Mouse (Mus musculus): ENCODE measurements at regions not wholly inside any gene's neighbourhood (a gene's known extent, or its start where the extent isn't known, plus 50 kb on each side); places are given as distances from the start of the nearest gene placed in this dataset.

DNA sequence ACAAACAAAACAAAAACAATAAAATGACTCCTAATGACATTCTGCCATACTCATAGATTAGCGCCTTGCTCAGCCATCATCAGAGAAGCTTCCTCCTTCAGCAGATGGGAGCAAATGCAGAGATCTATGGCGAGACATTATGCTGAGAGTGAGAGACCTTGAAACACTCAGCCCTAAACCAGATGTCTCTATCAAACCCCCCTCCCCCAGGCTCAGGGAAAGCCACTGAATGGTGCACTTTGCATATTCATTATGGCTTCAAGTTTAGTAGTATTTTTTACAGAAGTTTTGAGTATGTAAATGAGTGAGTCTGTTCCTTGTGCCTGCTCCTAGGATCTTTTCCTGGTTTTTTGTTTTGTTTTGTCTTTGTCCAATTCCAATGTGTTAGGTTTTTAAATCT is 73.9 kb upstream of the Dapk1 start:
- DNase-seq: no peak

DNA sequence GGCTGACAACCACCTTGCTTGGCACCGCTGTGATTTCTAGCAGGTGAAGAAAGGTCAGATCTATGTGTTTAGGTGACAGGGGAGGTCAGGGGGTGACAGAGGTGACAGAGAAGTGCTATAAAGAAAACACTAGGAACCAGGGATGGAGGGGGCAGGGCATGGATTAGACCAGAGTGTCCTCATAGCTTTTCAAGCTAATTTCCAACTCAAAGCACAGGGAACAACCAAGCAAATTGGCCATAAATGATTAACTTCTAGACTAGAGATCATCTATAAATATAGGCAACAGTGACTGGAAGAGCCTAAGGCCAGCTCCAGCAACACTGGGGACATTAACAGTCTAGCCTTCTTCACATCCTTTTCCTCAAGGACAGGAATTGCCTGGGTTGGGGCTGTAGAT is 72.9 kb upstream of the Dapk1 start:
- DNase-seq: peak; percentile 71

DNA sequence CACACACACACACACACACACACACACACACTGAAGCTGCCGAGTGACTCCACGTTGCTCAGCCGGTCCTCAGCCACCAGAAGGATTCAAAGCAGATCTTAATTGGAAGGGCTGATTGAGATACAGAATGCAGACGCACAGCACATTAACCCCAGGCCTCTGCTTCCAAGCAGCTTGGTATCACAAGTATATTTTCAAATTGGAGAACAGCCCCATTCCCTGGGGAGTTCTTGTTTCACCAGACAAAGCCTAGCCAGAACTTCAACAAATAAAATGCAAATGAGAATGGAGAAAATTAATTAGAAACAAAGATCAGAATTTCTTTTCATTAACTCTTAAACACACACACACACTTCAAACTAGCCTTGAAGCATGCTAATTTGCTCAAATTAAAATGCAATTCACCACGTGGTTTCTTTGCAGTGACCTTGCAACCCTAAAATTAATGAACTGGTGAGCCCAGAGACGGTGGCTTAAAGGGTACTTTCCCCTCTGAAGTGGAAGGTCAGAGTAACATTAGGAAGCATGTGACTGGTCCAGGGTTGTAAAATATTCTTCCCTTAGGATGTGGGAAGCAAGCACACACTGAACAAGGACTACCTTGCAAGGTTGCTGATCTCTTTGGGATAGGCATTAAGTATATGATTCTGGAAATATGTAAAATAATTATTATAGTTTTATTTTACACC is 72.2 kb upstream of the Dapk1 start:
- peak; percentile 36 for DNase-seq

DNA sequence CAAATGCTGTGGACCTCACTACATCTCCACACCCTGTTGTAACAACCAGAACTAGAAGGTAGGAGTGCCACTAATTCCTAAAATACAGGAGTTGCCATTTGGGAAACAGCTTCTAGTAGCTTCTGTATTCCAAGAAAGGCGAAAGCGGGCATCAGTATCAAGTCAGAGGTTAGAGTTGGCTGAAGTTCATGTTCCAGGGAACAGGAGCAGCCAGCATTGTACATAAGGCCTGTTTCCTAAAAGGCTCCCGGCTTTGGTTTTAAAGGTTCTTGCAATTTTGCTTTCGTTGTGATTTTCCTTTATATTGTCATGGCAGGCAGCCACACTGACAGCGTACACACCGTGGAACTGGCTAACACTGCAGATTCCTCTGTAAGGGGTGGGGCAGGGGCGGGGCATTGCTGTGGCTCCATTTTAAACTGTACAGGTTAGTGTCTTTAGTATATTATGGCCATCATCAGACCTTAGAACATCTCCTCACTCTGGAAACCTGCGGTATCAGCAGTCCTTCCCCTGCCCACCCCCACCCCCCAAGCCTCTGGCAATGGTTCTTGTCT is 67.8 kb upstream of the Dapk1 start:
- peak; percentile 27 for DNase-seq

DNA sequence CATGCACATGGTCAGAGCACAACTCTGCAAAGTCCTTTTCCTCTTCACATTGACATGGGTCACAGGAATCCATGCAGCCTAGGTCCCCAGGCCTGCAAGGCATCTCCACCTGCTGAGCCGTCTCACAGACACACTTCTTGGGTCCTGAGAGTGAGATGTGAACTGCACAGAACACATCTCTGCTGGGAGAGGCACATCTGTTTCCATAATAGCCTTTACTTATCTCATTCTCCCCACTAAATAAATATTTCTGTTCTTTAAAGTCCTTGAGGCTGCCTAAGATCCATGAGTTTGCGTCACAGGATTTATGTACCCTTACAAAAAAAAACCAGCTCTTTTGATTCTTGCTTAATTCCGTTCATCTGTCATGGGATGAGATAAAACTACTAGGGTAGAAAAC is 67.2 kb upstream of the Dapk1 start:
- DNase-seq: no peak

DNA sequence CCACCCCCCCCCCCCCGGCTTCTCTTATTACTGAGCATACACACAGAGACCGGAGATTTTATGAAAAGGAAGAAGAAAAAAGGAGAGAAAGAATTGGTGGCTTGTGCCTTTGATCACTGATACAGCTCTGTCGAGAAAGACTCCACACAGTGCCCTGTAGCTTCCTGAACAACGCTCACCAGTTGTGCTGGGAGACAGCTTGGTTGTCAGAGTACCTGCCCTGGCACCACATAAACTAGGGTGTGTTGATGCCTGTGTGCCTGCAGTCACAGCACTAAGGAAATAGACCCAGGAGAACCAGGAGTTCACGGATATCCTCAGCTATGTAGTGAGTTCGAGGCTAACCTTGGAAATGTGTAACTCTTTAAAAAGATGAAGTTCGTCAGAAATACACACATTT is 66.7 kb upstream of the Dapk1 start:
- no peak for DNase-seq

DNA sequence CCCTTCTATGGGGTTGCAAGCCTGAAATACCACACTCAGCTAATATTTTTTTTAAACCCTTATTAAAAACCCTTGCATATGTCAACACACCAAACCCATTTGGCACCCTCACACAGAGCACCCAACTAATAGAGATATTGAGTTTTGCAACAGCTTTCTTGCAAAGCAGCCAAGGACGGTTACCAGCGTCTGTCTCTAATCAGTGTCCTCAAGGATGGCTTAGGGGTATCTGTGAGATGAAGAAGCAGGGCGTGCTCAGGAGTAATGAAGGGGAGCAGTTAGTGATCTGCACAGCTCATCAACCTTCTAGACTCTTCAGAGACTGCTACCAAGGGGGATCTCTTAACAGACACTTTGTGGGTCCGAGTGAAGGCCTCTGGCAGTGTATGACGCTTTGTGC is 65.0 kb upstream of the Dapk1 start:
- DNase-seq: no peak

DNA sequence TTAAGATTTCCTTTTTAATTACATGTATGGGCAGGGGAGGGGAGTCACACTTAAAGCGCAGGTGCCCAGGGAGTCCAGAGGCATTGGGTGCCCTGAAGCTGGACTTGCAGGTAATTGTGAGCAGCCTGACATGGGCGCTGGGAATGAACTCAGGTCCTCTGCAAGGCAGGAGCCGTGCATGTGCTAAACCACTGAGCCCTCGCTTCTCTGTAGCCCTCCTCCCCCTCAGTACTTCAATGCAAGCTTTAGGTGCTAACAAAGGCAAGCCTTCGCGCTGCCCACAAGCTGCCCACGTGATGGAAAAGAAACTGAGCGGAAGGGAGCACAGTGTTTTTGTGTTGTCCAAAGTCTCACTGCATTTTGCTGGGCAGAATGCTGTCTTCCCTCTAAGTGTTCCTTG is 63.6 kb upstream of the Dapk1 start:
- no peak for DNase-seq

DNA sequence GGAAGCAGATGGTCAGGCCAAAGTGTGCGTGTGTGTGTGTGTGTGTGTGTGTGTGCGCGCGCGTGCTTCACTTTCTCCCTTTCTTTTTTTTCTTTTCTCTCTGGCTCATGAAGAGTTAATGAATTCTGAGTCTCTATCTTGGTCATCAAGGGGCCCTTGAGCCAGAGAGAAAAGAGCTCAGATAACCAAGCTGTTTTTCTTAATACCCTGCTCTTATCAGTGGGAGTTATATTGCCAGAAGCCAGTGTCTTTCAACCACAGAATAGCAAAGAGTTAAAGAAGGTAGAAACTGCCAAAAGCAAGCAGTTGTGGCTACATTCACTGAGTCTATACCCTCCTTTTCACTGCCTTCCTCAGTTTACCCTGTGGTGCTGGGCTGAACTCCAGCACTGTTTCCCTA is 60.6 kb upstream of the Dapk1 start:
- no peak for DNase-seq

DNA sequence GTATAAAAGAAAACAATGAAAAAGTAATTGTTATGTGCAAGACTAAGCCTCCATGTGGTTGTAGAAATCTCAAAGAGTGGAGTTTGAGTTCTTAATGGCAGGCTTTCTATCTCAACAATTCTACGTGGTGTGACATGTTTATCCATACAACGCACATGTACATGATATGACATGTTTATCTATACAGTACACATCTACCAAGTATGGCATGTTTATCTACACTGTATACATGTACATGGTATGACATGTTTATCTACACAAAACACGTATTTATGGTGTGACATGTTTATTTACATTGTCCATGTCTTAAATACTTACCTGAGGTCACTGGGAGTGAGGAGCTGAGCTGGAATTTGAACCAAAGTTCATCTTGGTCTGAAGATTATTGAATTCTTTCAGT is 57.4 kb upstream of the Dapk1 start:
- no peak for DNase-seq

DNA sequence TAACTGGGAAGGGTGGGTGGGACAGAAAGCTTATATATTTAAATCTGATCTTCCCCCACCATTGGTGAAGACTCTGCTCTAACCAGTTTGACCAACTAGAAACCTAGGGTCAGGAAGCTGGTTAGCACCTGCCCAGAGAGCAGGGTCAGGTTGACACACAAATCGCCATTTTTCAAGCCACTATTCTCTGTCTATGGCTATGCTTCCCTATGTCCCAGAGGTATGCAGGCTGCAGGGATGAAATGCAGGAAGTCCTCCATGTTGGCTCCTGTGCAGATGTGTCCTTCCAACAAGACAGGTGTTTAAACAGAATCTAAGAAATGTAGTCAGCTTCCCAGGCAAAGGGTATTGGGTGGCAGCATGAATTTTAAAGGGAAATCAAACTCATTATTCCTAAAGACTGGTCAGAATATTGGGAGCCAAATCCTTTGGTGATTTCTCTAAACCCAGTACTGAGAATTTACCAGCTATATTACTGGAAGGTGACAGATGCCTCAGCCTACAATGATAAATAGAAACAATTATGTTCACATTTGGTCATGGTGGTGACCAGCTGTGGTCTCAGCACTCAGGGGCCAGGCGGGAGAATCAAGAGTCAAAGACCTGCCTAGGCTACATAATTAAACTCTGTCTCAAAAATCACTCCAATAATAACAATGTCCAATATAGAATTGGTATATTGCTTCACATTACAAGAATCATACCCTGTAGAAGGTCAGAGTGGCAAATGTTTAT is 55.6 kb upstream of the Dapk1 start:
- no peak for DNase-seq

Measured in kidney, adult 18-20 months (tissue).